Mouse (Mus musculus) small intestine, adult 2 months (tissue): ENCODE measurements at regions not wholly inside any gene's neighbourhood (a gene's known extent, or its start where the extent isn't known, plus 50 kb on each side); places are given as distances from the start of the nearest gene placed in this dataset.

ENCODE experiments used
- CTCF ChIP-seq: fragments of 200-500 bp; IDR thresholded peaks from 2 replicates; pipeline ENCODE4 v1.5.1; 2012; ENCODE audit warnings: low read depth, mild to moderate bottlenecking, control low read depth, inconsistent platforms, low read length, moderate library complexity, mixed read lengths; ENCODE audit not compliant: insufficient replicate concordance, insufficient read length; ENCODE audit errors: extremely low read depth
- POLR2A ChIP-seq: fragments of 200-500 bp; IDR thresholded peaks from 2 replicates; pipeline ENCODE4 v1.6.1; 2012; ENCODE audit warnings: low read depth, mild to moderate bottlenecking, control low read depth, inconsistent platforms, low read length, moderate library complexity

DNA sequence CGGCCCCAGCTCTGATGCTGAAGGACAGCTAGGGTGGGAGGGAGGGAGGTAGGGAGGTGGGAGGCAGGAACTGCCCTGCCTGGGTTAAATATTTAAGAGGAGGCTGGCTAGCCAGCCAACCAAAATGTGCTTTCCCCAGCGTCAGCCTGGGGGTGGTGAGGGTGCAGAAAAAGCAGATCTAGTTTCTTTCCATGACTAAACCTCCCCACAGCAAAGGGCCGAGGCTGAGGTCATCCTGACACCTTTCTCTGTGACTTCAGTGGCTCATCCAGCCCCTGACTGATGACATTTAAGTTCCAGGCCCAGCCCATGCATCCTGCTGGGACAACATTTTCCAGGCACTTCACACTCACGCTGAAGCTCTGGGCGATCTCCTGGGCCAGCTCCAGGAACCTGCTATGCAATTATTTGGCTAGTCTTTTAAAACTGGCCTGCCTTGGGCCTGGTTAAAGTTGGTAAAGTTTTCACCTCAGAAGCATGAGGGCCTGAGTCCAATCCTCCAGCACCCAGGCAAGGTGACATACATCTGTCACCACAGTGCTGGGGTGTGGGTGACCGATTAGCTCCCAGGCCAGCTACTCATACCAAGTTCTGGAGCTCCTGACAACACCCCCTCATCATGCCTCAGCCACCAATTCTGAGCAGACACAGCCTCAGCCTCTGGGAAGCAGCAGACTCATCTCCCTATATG, 243.8 kb upstream of the Sulf2 start:
- TF ChIP-seq CTCF (no peak), POLR2A (no peak)
